Mouse (Mus musculus) activated CD4-positive, CD25-positive, alpha-beta regulatory T cell, adult 9 weeks (primary cell): ENCODE results near the gene Sstr3. TPM values are rescaled to one million over a fixed set of nuclear protein-coding genes. Genes with fewer than 3 reads are reported as not detected.

ENCODE experiments used
- polyA plus RNA-seq: library from polyadenylated mRNA; unstranded; fragments of 100-300 nt; shearing (Covaris generic); gene quantifications from one replicate; pipeline ENCODE4 v1.2.1, GENCODE M21; 2017

Sstr3 gene
- not detected for polyA plus RNA-seq

DNA sequence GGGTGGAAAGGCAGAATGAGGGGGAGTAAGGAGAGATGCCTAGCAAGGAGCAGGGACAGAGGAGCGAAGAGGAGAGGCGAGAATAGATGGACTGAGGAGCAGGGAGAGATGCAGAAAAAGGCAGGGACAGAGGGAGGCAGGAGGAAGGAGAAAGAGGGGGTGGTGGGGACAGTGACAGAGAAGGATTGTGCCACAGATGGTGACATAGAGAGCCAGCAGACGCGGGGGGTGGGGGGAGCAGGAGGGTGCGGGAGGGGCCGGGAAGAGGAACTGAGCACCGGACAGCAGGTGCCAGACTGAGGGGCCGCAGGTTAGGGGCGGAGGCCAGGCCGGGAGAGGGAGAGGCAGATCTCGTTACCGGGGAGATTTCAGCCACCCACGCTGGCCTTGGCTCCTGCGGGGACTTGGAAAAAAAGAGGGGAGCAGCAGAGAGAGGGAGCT is at the start of gene Sstr3:
Sstr3 (minus strand) TSS at position 125 of the 441 bp plus-strand sequence.

DNA sequence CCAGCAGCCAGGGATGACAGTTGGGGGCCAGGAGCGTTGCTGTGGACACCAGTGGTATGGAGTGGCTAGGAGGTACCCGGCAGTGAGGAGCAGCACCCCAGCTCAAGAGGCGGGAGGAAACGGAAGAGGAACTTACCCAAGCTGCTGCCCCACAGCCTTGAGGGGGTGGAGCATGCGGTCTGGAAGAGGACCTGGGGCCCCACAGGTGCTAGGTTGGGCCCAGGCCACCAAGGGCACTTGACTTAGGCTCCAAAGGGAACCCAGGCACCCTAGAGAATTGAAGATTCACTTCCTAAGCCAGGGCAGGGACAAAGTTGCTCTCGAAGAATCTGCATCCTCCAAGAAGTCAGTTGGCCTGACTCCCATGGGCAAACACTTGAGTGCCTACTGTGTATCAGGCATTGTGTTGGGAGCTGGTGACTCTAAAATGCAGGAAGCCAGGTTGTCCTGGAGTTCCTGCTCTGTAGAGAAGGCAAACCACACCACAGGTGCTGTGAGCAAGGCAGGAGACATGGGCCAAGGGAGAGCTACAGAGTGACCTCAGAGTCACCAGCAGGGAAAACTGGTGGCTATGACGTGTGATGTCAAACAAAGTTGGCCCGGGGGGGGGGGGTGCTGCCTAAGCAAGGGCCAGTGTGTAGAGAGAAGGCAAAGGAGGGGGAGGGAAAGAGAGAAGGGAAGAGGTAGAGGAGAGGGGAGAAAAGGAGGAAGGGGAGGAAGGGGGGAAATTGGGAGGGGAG is 28.3 kb upstream of the Sstr3 start, which contains the start of gene Rac2:
Rac2 (minus strand) TSS at position 126 of the 740 bp plus-strand sequence.

DNA sequence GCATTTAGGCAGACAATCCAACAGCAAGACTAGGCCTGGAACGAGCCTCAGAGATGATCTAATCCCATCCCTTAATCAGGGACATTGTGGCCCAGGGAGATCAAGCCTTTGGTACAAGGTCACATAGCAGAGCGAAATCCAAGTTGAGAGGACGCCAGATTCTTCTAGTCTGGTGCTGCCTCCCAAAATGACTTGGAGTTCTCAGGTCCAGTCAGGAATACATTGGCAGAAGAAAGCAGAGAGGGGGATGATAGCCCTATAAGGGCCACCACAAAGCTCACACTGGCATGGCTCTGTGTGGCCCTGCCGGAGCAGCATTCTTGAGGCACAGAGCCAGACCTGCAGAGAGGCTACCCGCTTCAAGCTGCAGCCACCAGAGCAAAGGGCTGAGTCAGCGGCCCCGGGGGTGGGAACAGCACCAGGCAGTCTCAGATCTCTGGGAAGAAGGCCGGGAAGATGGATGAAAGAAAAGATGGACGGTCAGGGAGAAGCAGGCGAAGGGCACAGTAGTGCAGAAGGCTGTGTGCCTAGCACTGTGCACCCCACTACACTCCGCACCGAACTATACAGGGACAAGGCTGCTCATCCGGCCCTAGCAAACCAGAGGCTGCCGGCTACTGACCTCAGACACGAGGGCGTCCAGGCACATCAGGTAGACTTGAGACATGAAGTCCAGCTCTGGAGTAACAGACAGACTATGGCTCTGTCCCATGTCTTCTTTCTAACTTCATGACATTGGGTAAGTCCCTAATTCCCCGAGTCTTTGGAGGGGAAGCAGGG is 13.6 kb downstream of the Sstr3 start, which contains the start of gene C1qtnf6:
C1qtnf6 (minus strand) TSS at position 746 of the 780 bp plus-strand sequence.

DNA sequence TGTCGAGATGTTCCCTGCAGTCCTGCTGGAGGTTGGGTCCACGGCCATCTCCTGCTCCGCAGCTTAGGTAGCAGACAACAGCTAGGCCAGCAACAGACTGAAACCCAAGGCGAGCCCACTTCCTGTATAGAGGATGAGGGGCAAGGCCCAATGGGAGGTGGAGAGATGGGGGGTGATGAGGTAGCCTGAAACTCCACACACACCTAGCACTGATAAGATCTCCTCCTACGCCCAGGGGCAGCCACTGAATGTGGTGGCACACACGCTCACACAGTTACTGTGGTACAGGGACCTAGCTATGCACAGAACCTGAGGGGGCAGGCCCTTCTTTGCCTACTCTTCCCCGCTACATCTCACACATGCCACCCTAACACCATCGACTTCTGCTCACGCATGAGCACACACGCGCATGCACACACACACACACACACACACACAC is 49.5 kb downstream of the Sstr3 start, which contains the start of gene Il2rb:
Il2rb (minus strand) TSS at position 304 of the 439 bp plus-strand sequence.

Other genes with a start within 250 kb of the Sstr3 start
- 0.27 TPM for gene Csf2rb2, start 239.0 kb downstream of the Sstr3 start, polyA plus RNA-seq
- gene Csf2rb, start 218.9 kb downstream of the Sstr3 start, polyA plus RNA-seq: 0.24 TPM
- not detected for gene Tex33, start 148.8 kb downstream of the Sstr3 start, polyA plus RNA-seq
- 0.67 TPM for gene Tst, start 138.8 kb downstream of the Sstr3 start, polyA plus RNA-seq
- gene Mpst, start 138.3 kb downstream of the Sstr3 start, polyA plus RNA-seq: 7.3 TPM
- 32.7 TPM for gene Kctd17, start 116.1 kb downstream of the Sstr3 start, polyA plus RNA-seq
- not detected for gene Tmprss6, start 76.1 kb downstream of the Sstr3 start, polyA plus RNA-seq
- gene Il2rb, start 49.4 kb downstream of the Sstr3 start, polyA plus RNA-seq: 1,212 TPM
- gene C1qtnf6, start 13.3 kb downstream of the Sstr3 start, polyA plus RNA-seq: 10.2 TPM
- gene Rac2, start 28.1 kb upstream of the Sstr3 start, polyA plus RNA-seq: 3,417 TPM
- 484 TPM for gene Cyth4, start 52.4 kb upstream of the Sstr3 start, polyA plus RNA-seq
- not detected for gene Elfn2, start 174.1 kb upstream of the Sstr3 start, polyA plus RNA-seq
- 158 TPM for gene Mfng, start 228.8 kb upstream of the Sstr3 start, polyA plus RNA-seq